In the genomic region with DNA sequence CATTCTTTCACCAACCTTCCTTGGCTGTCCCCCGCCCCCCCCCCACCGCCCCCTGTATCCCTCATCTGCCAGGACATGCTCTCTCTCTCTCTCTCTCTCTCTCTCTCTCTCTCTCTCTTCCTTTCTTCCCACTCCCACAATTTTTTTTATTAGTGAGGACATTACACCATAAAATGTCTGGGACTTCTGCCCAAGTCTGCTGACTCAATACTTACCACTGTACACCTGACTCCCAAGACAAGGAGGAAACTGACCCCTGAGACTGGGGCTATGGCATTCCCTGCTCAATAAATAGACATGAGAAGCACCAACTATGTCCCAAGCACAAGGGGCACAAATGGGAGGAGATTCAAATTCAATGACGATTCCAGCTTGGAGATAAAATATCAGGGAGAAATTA, we compare ENCODE assay signal across 15 mouse cellular contexts.
"Had no signal": no experiment of that assay in that cellular context is flagged by ENCODE, and none has a peak within 500 bp of the region (broad histone marks: within the 10 kb centered on the region; RNA-seq: fewer than 3 reads in every experiment).

No protein-coding gene starts in this region.

- ATAC-seq: midbrain, embryonic 16.5 days had no signal

- H3K36me3 ChIP-seq: midbrain, embryonic 10.5 days; midbrain, embryonic 12.5 days; neural tube, embryonic 12.5 days; stomach, embryonic 15.5 days had no signal

- H3K27me3 ChIP-seq: midbrain, embryonic 12.5 days; neural tube, embryonic 12.5 days; stomach, embryonic 15.5 days had no signal

- H3K9ac ChIP-seq: lung, embryonic 14.5 days; midbrain, embryonic 12.5 days; neural tube, embryonic 12.5 days; stomach, embryonic 15.5 days had no signal

- DNase-seq: lung, adult 18-20 months; lung, embryonic 14.5 days; lung, postnatal 10 days; lung, postnatal 4 days; midbrain, embryonic 14.5 days; right cerebral cortex, postnatal 14 days; thymus, adult 2 months; thymus, postnatal 25 days; thymus, postnatal 4 days had no signal

- H3K4me2 ChIP-seq: lung, embryonic 14.5 days; midbrain, embryonic 12.5 days; neural tube, embryonic 12.5 days; stomach, embryonic 15.5 days had no signal

- H3K27ac ChIP-seq: midbrain, embryonic 10.5 days; midbrain, embryonic 12.5 days; neural tube, embryonic 12.5 days; stomach, embryonic 15.5 days; stomach, postnatal 0 days had no signal

- H3K4me3 ChIP-seq: midbrain, embryonic 10.5 days; midbrain, embryonic 12.5 days; neural tube, embryonic 12.5 days; stomach, embryonic 15.5 days had no signal

- H3K9me3 ChIP-seq: midbrain, embryonic 10.5 days; midbrain, embryonic 12.5 days; neural tube, embryonic 12.5 days; stomach, embryonic 15.5 days had no signal
